Mouse (Mus musculus) spleen, postnatal 36 days (tissue): ENCODE results near the gene Gbe1.

Experiments
- DNase-seq, 2 experiments: peaks; one replicate each; pipeline ENCODE4 v3.0.0; 2022; ENCODE audit warnings: low spot score in 2 of 2, mixed read lengths in 1 of 2

Gbe1 gene

DNA sequence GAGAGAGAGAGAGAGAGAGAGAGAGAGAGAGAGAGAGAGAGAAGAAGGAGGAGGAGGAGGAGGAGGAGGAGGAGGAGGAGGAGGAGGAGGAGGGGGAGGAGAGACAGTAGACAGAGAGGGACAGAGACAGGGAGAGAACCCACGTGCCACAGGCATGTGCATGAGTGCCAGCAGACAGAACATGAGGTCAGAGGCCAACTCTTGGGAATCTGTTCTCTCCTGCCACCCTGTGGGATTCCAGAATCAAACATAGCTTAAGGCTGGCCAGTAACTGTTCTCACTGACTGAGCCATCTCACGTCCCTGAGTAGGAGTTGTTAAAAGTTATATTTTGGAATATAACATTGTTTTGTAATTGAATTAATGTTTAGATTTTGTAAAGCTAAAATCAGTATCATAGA is 39.3 kb downstream of the Gbe1 start:
- no peak for DNase-seq

DNA sequence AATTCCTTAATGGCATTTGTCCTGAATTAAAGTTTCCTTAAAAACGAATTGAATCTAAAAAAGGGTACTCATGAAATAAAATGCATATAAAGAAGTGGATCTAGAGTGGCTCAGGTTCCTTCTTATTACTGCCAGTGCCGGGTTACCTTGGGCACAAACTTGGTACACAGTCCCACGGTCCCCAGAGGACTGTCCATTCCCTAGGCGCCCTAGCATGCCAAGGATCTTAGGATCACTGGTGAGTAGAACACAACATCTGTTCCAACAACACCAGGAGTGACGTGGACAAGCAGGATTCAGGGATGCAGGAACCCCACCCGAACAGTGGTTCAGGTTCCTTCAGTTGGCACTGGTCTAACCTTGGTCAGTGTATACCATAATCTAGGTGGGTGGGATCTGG is 44.6 kb downstream of the Gbe1 start:
- DNase-seq, result no peak

DNA sequence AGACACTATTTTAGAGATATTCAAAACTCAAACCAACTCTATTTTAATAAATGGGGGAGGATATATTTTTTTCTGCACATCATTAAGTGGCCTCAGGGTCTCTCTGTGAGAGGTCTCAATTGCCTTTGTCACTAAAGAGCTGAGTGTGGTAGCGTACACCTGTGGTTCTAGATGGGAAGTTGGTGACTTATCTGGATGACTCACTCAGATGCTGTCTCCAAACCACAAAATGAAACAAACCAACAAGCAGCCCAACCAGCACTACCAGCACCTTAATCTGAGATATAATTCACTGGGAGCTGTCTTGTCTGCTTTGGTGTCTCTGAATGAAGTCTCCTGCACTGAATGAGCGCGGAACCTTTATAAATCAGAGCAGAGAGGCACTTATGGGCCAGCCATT is 51.5 kb downstream of the Gbe1 start:
- DNase-seq, result no peak

DNA sequence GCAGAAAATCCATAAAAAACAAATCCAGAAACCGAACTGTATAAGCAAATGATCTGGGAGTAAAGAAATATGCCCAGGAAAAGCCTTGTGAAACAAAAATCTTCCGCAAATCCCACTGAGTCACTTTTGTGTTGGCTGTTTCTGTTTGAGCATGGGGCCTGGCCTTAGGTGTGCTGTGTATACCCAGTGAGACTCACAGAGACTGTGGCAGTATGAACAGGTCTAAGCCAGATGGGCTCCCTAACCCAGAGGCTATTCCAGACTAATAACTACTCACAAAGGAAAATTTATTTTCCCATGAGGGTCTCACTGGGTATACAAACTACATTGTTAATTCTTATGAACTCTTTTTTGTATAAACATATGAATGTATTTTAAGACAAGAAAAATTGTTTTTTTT is 67.3 kb downstream of the Gbe1 start:
- DNase-seq, result no peak

DNA sequence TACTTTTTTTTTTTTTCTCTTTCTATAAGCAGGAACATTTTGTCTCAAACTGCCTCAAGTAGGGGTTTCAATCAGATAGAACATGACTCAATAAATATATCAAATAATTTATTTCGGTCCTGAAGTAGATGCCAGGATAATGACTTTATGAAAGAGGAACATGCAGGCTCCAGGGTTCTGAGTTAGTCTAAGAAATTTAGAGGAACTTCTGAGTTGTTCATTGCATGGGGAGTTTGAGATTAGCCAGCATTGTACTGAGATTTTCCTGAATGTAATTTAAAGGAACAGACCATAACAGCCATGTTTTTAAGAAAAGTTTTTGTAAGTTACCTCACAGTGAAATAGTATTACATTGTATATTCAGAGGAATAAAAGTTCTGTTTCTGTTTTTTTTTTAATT is 71.7 kb downstream of the Gbe1 start:
- no peak for DNase-seq

- no peak for DNase-seq
Observed at GRCm38 (mm10) chr16:70387385-70387784, 73.6 kb downstream of the Gbe1 start.

- DNase-seq, result no peak
Observed at GRCm38 (mm10) chr16:70395276-70395675, 81.5 kb downstream of the Gbe1 start.

- DNase-seq, result no peak
Observed at GRCm38 (mm10) chr16:70407780-70408179, 94.0 kb downstream of the Gbe1 start.

- DNase-seq, result no peak
Observed at GRCm38 (mm10) chr16:70421077-70421476, 107.3 kb downstream of the Gbe1 start.

DNA sequence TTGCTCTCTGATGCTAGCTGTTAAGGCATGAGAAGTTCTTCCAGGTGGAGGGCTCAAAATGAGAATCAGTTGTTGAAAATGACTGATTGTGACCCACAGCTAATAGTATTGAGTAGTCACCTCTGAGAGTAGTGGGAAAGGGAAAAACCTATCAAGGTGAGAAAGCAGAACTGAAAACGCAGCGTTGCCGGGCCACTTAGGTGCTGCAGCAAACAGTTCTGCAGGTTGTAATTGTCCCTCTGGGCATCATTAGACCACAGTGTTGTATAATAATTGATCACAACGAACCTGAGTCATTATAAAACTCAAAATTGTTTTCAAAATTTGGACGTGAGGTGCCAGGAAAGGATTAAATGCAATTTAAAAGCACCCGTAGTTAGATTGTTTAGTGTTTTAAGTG is 135.8 kb downstream of the Gbe1 start:
- no peak for DNase-seq

DNA sequence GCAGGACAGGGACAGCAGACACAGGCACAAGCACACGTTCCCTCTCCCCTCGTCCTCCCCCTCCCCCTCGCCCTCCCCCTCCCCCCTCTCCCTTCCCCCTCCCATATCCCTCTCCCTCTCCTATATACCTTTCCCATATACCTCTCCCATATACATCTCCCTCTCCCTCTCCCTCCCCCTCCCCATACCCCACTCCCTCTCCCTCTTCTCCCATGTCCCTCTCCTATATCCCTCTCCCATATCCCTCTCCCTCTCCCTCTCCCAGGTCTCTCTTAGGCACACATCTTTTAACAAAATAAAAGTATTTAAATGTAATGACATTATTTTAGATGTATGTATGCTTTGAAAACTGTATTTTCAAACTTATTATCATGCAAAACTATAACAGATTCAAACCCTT is 161.8 kb downstream of the Gbe1 start:
- DNase-seq, result no peak

DNA sequence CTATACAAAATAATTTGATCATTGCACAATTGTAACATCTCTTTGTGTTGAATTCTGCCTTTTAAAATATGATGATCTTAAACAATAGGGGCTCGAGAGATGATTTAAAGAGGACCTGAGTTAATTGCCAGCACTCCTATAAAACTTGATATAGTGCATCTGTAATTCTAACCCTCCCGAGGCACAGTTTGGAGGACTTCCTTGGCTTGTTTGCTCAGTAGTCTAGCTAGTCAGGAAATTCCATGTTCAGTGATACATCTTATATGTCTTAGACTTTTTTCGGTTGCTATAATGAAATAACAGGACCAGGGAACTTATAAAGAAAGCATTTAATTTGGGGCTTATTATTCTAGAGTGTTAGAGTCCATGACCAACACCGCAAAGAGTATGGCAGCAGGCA is 162.4 kb downstream of the Gbe1 start:
- no peak for DNase-seq

DNA sequence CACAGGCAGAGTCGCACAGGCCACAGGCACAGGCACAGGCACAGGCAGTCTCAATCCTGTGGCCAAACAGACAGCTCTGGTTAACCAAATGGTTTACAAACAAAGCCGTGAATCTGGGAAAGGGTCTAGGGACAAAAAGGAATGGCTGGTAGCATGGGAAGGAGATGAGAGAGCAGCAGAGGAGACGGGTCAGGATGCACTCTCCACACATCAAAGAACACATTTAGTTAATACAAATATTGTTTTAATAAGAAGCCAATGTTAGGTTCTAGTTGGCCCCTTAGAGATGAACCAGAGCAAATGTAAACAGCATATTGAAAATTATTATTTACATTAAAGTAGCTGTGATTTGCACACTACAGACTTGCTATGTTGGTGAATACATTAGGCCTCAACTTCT is 166.7 kb downstream of the Gbe1 start:
- DNase-seq, result no peak

DNA sequence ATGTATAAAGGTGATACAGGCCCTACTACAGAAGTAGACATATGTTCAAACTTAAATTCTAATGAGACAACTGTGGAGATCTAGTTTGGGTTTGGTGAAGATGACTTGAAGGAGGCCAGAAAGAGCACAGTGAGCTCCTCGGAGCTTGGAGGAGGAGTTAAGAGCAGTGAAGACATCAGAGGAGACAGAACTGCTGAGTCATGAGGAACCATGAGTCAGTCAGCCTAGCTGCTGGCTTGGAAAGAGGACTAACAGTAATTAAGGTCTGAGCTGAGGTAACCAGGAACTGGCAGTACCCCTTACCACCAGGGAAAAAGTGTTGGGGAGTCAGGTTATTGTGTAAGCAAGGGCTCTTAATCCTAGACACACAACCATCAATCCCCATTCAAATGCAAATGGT is 192.7 kb downstream of the Gbe1 start:
- no peak for DNase-seq

DNA sequence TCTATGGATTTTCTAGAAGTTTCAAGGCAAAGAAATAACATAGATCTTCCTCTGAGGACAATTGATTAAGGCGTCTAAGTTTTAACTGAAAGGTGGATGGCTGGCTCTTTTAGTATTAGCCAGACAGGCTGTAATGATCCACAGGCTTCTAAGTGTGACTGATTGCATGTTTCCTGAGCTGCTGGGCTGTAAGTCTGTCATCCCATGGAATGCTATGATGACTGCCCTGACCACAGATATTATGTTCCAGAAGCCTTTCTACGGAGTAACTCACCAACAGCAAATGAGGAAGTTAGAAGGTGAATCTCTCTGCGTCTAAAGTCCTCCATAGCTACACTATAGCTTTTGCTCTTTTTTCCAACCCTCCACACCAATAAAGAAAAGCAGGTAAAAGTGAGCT is 197.2 kb downstream of the Gbe1 start:
- no peak for DNase-seq

- DNase-seq, result no peak
Observed at GRCm38 (mm10) chr16:70522861-70523260, 209.1 kb downstream of the Gbe1 start.

- DNase-seq, result no peak
Observed at GRCm38 (mm10) chr16:70523566-70523965, 209.8 kb downstream of the Gbe1 start.

- DNase-seq, result no peak
Observed at GRCm38 (mm10) chr16:70524273-70524672, 210.5 kb downstream of the Gbe1 start.

- no peak for DNase-seq
Observed at GRCm38 (mm10) chr16:70527224-70527623, 213.5 kb downstream of the Gbe1 start.

DNA sequence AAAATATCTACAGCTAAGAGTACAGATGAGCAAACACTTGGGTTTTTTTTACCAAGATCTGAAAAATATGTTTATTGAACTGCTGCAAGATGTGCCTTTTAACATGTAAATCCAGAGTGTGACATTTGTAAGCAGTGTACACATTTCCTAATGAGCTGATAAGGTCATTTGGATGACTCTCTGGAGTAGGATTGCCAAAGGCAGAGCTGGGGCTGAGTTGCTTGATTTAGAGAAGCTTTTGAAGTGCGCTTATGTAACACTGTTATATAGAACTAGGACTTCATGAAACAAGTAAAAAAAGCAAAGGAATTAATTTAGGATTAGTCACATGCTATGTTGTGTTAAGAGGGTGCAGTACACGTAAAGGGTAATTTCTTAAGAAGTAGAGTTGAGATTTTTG is 221.5 kb downstream of the Gbe1 start:
- no peak for DNase-seq

DNA sequence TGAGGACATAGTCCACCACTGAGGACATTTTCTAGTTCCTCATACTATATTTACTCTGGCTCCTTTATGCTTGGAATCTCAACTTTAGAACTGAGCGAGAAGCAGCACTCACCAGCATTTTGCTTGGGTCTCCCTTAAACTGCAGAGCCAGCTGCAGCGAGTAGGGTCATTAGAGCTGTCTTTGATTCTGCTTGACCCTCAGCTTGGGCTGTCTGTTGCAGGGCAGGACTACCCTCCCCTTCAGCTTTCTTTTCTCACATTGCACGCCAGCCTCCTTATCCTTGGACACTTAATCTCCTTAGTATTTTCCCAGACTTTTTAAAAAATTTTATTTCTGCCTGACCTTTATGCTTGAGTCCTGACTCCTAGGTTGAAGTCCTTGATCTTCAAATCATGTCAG is 237.1 kb downstream of the Gbe1 start:
- DNase-seq, result no peak

- DNase-seq, result no peak
Observed at GRCm38 (mm10) chr16:70561635-70562348, 248.0 kb downstream of the Gbe1 start.

DNA sequence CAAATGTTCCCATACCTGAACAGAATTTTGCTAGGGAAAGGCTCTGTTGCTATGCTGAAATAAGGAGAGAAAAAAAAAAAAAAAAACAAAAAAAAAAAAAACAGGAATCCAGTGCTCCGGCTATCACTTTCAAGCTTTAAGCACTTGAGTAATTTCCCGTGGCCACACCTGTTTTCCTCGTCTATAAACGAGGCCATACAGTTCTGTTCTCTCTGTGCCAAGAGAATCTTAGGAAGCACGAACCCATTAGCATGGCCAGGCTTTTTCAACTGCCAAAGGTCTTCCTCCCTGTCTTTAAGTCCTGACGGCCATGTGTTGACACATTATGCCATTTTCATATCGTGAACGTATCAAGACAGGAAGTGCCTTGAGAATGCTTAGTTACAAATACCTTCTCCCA is 248.8 kb downstream of the Gbe1 start:
- no peak for DNase-seq

GRCm38 (mm10) chr16:70563456-70563855 is 249.7 kb downstream of the Gbe1 start:
- no peak for DNase-seq
